Mouse (Mus musculus) midbrain, postnatal 0 days (tissue): ENCODE measurements around the gene Tia1. TPM values are rescaled to one million over a fixed set of nuclear protein-coding genes. Genes with fewer than 3 reads are reported as not detected.

Experiments
- ATAC-seq: fragments of 200-750 bp; cut with Nextera tagmentation; 2 replicates; pipeline ENCODE4 v1.8.0; 2017; ENCODE audit warnings: moderate number of reproducible peaks, mild to moderate bottlenecking, moderate TSS enrichment, moderate library complexity; ENCODE audit not compliant: low FRiP score
- DNase-seq: peaks from one replicate; pipeline ENCODE4 v3.0.0-alpha.2; 2015; ENCODE audit warnings: low spot score
- H3K27ac ChIP-seq: fragments of 300-500 bp; sonication (generic); 2 replicates; pipeline ENCODE4 v1.5.1; 2014; ENCODE audit warnings: low read depth, mild to moderate bottlenecking, low read length, mixed read lengths
- H3K27me3 ChIP-seq: fragments of 300-500 bp; sonication (generic); 2 replicates; pipeline ENCODE4 v1.6.1; 2014; ENCODE audit warnings: low read length, control low read depth, mixed read lengths; ENCODE audit not compliant: insufficient read depth
- H3K36me3 ChIP-seq: fragments of 300-500 bp; sonication (generic); 2 replicates; pipeline ENCODE4 v1.6.1; 2014; ENCODE audit warnings: low read length, control low read depth, mixed read lengths; ENCODE audit not compliant: insufficient read depth
- H3K4me1 ChIP-seq: fragments of 300-500 bp; sonication (generic); 2 replicates; pipeline ENCODE4 v1.6.1; 2014; ENCODE audit warnings: mild to moderate bottlenecking, control low read depth, antibody characterized with exemption, low read length, mixed read lengths; ENCODE audit not compliant: insufficient read depth
- H3K4me2 ChIP-seq: fragments of 300-500 bp; sonication (generic); 2 replicates; pipeline ENCODE4 v1.6.1; 2014; ENCODE audit warnings: low read depth, mild to moderate bottlenecking, low read length, mixed read lengths; ENCODE audit not compliant: poor library complexity, severe bottlenecking
- H3K4me3 ChIP-seq: fragments of 300-500 bp; sonication (generic); 2 replicates; pipeline ENCODE4 v1.5.1; 2014; ENCODE audit warnings: low read depth, mild to moderate bottlenecking, low read length, moderate library complexity
- H3K9ac ChIP-seq: fragments of 300-500 bp; sonication (generic); replicated peaks from 2 replicates; pipeline ENCODE4 v1.6.1; 2014; ENCODE audit warnings: mild to moderate bottlenecking, low read length, moderate library complexity, mixed read lengths; ENCODE audit not compliant: poor library complexity, severe bottlenecking
- H3K9me3 ChIP-seq: fragments of 300-500 bp; sonication (generic); 2 replicates; pipeline ENCODE4 v1.6.1; 2016; ENCODE audit warnings: low read length, control low read depth
- CTCF ChIP-seq: IDR thresholded peaks from 2 replicates; pipeline ENCODE4 v1.5.1; 2016; ENCODE audit warnings: antibody characterized with exemption, mild to moderate bottlenecking
- WGBS: fragments of 180-500 bp; shearing (Covaris S2); extraction: QIAGEN DNeasy Blood & Tissue Kit; methylation state at CpG from one replicate; pipeline ENCODE4 v1.1.7; 2014; 5-methylcytosine and 5-hydroxymethylcytosine counted together
- polyA plus RNA-seq: library from polyadenylated mRNA; unstranded; fragments of >200 nt; fragmentation: Nextera tagmentation; extraction: Ambion mirVana; gene quantifications from 2 replicates; pipeline ENCODE4 v1.2.1, GENCODE M21; 2015
- total RNA-seq: library from RNA; depleted of rRNA; stranded (reverse); fragments of >200 nt; gene quantifications from 2 replicates; pipeline ENCODE4 v1.2.3, GENCODE M21; 2014

Tia1 gene
- total and polyA plus RNA-seq, 2 experiments from 2014 or later: 137 to 212 TPM

DNA sequence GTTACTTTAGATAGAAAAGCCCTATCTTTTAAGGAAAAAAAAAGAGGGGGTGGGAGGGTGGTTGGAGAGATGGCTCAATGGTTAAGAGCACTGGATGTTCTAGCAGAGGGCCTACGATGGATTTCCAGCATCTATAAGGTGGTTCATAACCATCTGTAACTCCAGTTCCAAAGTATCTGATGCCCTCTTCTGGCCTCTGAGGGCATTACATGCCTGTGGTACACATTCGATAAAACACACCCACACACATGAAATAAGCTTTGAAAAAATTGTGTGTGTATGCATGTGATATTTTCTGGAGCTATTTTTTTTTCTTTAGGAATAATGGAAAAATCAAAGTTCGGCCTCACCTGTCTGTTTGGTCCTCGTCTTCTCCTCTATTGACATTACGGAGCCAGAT, 12.7 kb upstream of the Tia1 start:
- 97% methylated on average over 5 of the region's 5 CpGs for WGBS
- TF ChIP-seq CTCF: peak; percentile 61
- H3K27me3 ChIP-seq: no peaks in the 10 kb centered on the region
- no peaks in the 10 kb centered on the region for H3K9me3 ChIP-seq
- H3K9ac ChIP-seq: no peak overlapping the region
- ATAC-seq: no peak
- H3K27ac ChIP-seq: no peak overlapping the region
- H3K36me3 ChIP-seq: peaks cover 41% of the 10 kb centered on the region
- no peak for DNase-seq
- H3K4me3 ChIP-seq: no peak overlapping the region
- no peak overlapping the region for H3K4me2 ChIP-seq
- H3K4me1 ChIP-seq: peaks cover 8% of the 10 kb centered on the region; the same call in 1 of the 2 replicates

GRCm38 (mm10) chr6:86393187-86393586, 10.8 kb upstream of the Tia1 start:
- Histone ChIP-seq H3K4me3 (no peak overlapping the region), H3K9me3 (no peaks in the 10 kb centered on the region), H3K4me2 (no peak overlapping the region), H3K9ac (no peak overlapping the region), H3K27me3 (no peaks in the 10 kb centered on the region), H3K27ac (no peak overlapping the region), H3K4me1 (peaks cover 8% of the 10 kb centered on the region; the same call in 1 of the 2 replicates), H3K36me3 (peaks cover 32% of the 10 kb centered on the region)
- ATAC-seq: no peak
- TF ChIP-seq CTCF: peak; percentile 43
- DNase-seq: no peak
- WGBS: 100% methylated on average over 1 of the region's 1 CpGs

DNA sequence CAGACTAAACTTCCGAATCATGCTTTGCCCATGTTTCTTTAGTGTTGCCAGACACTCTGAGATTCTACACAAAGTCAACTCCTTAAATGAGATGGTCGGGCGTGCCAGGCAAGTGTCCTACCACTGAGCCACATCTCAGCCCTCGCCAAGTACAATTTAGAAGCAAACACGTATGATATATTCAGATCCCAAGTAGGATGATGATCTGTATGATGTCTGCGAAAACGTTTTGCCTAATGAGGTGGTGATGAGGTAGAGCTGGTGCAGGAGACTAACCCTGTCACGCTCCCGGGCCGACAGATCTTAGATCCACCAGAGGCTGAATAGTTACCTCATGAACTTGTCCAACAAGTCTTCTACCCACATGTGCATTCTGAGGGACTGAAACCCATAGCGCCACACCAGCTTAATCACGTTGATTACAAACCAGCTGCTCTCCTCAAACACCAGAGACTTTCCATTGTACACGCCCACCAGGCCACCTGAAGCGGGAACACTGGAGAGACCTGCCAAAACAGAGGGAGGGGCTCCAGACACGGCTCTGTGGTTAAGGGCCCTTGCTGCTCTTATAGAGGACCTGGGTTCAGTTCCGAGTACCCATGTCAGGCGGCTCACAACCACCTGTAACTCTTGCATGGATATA, 9.8 kb upstream of the Tia1 start:
- Histone ChIP-seq H3K9ac (no peak overlapping the region), H3K4me1 (peaks cover 8% of the 10 kb centered on the region; the same call in 1 of the 2 replicates), H3K4me2 (no peak overlapping the region), H3K27me3 (no peaks in the 10 kb centered on the region), H3K4me3 (no peak overlapping the region), H3K27ac (no peak overlapping the region), H3K36me3 (peaks cover 22% of the 10 kb centered on the region), H3K9me3 (no peaks in the 10 kb centered on the region)
- DNase-seq: no peak
- ATAC-seq: no peak
- no peak for TF ChIP-seq CTCF
- WGBS: 94% methylated on average over 17 of the region's 17 CpGs

- ATAC-seq (no peak), DNase-seq (no peak)
- H3K9ac ChIP-seq: no peak overlapping the region
- no peak overlapping the region for H3K27ac ChIP-seq
- no peaks in the 10 kb centered on the region for H3K9me3 ChIP-seq
- TF ChIP-seq CTCF: no peak
- peak overlapping the region; percentile 72 for H3K4me2 ChIP-seq
- H3K4me3 ChIP-seq: peak overlapping the region; percentile 95
- H3K27me3 ChIP-seq: no peaks in the 10 kb centered on the region
- H3K36me3 ChIP-seq: peaks cover 19% of the 10 kb centered on the region
- 90% methylated on average over 9 of the region's 9 CpGs for WGBS
- H3K4me1 ChIP-seq: peaks cover 8% of the 10 kb centered on the region; the same call in 1 of the 2 replicates
These were observed 9.0 kb upstream of the Tia1 start for GRCm38 (mm10) chr6:86395021-86395420.

DNA sequence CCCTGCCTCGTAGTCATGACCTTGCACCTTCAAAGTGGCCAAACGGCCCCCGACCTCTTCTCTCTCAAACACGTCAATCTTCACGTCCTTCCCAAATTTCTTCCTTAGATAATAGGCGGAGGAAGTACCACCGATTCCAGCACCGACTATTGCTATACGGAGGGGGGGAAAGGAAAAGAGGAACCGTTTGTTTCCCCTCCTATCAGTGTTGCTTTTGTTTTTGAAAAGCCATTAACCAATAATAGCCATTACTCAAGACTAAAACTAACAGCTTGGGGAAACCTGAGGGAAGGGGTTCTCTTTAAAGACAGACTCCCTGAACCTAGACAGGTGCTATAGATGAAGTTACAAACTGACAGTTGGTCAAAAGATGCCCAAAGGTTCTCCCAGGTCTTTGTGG, 8.1 kb upstream of the Tia1 start:
- DNase-seq: no peak
- TF ChIP-seq CTCF: no peak
- no peaks in the 10 kb centered on the region for H3K9me3 ChIP-seq
- H3K4me3 ChIP-seq: peak overlapping the region; percentile 95
- H3K36me3 ChIP-seq: peaks cover 10% of the 10 kb centered on the region
- peak overlapping the region; percentile 98 for H3K9ac ChIP-seq
- ATAC-seq: no peak
- peaks cover 8% of the 10 kb centered on the region; the same call in 1 of the 2 replicates for H3K4me1 ChIP-seq
- H3K27me3 ChIP-seq: no peaks in the 10 kb centered on the region
- H3K27ac ChIP-seq: peak overlapping the region; percentile 96
- peak overlapping the region; percentile 72 for H3K4me2 ChIP-seq
- 13% methylated on average over 10 of the region's 10 CpGs for WGBS

- peaks cover 3% of the 10 kb centered on the region for H3K36me3 ChIP-seq
- H3K27me3 ChIP-seq: no peaks in the 10 kb centered on the region
- H3K4me2 ChIP-seq: peak within 1 kb of the TSS; percentile 72
- H3K4me3 ChIP-seq: peak within 1 kb of the TSS; percentile 95
- ATAC-seq (peak; percentile 92), DNase-seq (peak; percentile 89)
- H3K9me3 ChIP-seq: no peaks in the 10 kb centered on the region
- H3K27ac ChIP-seq: peak within 1 kb of the TSS; percentile 96
- WGBS: under 1% methylated on average over 51 of the region's 51 CpGs
- H3K9ac ChIP-seq: peak within 1 kb of the TSS; percentile 98
- peaks cover 8% of the 10 kb centered on the region; the same call in 1 of the 2 replicates for H3K4me1 ChIP-seq
- TF ChIP-seq CTCF: no peak
These were observed 7.3 kb upstream of the Tia1 start, which contains the start of gene Pcyox1 for GRCm38 (mm10) chr6:86396581-86397256. Gene Pcyox1 (minus strand): TSS chr6:86397154.
